Mouse (Mus musculus): Measurements from ENCODE around the gene Ptpn11. TPM values are rescaled to one million over a fixed set of nuclear protein-coding genes. Genes with fewer than 3 reads are reported as not detected.
"Not testable (repeated sequence)": the region's sequence is repeated elsewhere in the genome, so short reads cannot be mapped to it uniquely, and the experiment has no call there.

Ptpn11 gene
- polyA plus RNA-seq (2016; fragmentation: Nextera tagmentation; extraction: Ambion mirVana) = 25.0 and 25.4 TPM in 2 replicates

DNA sequence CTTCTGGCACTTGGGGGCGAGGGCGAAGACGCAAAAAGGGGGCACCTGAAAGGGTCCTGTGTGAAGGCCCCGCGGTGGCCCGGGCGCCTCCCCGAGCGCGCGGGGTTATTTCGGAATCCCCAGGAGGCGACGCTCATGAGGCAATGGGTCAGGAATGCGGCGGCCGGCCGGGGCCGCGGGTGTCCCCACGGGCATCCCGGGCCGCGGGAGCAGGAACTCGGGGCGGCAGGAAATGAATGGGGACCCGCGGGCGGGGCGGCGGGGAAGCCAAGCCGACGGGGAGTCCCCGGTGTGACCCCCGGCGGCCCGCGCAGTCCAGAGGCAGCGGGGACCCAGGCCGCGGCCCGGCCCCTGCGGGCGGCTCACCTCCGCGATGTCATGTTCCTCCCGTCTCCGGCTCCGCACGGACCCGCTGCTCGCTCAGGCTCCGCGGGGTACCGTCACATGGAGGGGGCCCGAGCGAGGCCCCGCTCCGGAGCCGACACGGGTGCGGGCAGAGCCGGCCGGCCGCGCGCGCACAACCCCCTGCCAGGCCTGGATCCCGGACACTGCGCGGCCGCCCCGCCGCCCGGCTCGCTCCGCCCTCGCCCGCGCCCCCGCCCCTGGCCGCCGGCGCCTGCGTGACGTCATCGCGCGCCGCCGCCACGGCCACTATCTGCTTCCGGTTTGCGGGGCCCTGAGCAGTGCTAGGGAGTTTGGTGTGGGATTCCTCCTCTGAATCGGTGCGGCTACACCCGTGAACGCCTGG lies at the start of gene Ptpn11:
Gene Ptpn11, minus strand, starts transcription at position 562 of the 748 bp plus-strand sequence.
- Histone ChIP-seq H3K36me3 (replicated peaks) (peaks cover 4% of the 10 kb centered on the region; the same call in 1 of the 2 replicates), H3K27me3 (replicated peaks; ENCODE audit: low read depth, poor library complexity, severe bottlenecking) (no peaks in the 10 kb centered on the region), H3K9me3 (no peaks in the 10 kb centered on the region), H3K4me3 (peak within 1 kb of the TSS; percentile 97), H3K27ac (replicated peaks) (peak within 1 kb of the TSS; percentile 96), H3K4me1 (peaks cover 38% of the 10 kb centered on the region)
- peak; percentile 92 for DNase-seq (ENCODE audit: low spot score)
- WGBS = under 1% methylated on average over 98 of the region's 98 CpGs

- no peaks in the 10 kb centered on the region for H3K4me1 ChIP-seq
- WGBS = 86% methylated on average over 5 of the region's 5 CpGs
- no peak overlapping the region for H3K27ac ChIP-seq (replicated peaks)
- H3K9me3 ChIP-seq = no peaks in the 10 kb centered on the region
- DNase-seq (ENCODE audit: low spot score) = no peak
- no peak overlapping the region for H3K4me3 ChIP-seq
- no peaks in the 10 kb centered on the region for H3K27me3 ChIP-seq (replicated peaks; ENCODE audit: low read depth, poor library complexity, severe bottlenecking)
- H3K36me3 ChIP-seq (replicated peaks) = peaks cover 4% of the 10 kb centered on the region; the same call in 1 of the 2 replicates
Measured at GRCm38 (mm10) chr5:121239846-121240245, 48.6 kb upstream of the Ptpn11 start.

DNA sequence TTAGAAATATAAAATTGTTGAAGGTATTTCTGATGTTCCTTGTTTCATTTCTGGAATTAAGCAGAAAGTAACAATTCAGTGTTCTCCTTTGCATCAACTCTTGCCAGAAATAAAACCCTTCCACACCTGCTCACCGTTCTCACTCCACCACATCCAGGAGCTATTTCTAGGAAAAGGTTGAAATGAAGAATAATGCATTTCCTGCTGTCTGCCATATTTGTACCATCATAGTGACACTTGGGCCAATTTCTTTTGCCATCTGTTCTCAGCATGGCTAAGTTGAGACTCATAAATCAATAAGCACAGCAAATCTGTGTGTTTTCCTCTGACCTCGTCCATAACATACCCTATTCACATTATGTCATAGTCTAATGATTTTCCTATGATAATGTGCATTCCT lies 47.0 kb upstream of the Ptpn11 start:
- WGBS = 89% methylated on average over 2 of the region's 2 CpGs
- no peaks in the 10 kb centered on the region for H3K9me3 ChIP-seq
- no peak overlapping the region for H3K4me3 ChIP-seq
- no peaks in the 10 kb centered on the region for H3K27me3 ChIP-seq (replicated peaks; ENCODE audit: low read depth, poor library complexity, severe bottlenecking)
- DNase-seq (ENCODE audit: low spot score) = no peak
- H3K36me3 ChIP-seq (replicated peaks) = peaks cover 4% of the 10 kb centered on the region; the same call in 1 of the 2 replicates
- H3K4me1 ChIP-seq = no peaks in the 10 kb centered on the region
- H3K27ac ChIP-seq (replicated peaks) = no peak overlapping the region

GRCm38 (mm10) chr5:121236171-121236570 lies 45.0 kb upstream of the Ptpn11 start:
- no peak overlapping the region for H3K4me3 ChIP-seq

DNA sequence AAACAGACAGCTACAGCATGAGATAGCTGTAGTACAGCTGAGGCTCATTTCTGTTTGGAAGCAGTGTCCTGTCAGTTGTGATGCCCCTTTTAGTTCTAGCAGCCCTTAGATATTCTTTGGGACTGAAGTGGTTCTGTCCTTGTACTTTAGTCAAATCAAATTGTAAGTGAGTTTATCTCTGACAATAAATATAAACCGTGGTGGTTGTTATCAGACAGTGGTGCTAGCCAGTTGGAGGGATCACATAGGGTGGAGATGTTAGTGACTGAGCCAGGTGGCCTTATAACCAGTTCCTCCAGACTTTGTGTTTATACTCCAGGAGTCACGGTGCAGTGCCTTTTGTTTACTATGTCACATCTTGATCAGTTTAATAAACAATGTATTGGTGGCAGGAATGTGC lies 42.5 kb upstream of the Ptpn11 start:
- Histone ChIP-seq H3K4me3 (no peak overlapping the region), H3K9me3 (no peaks in the 10 kb centered on the region), H3K36me3 (replicated peaks) (peaks cover 8% of the 10 kb centered on the region; the same call in 1 of the 2 replicates), H3K4me1 (no peaks in the 10 kb centered on the region), H3K27ac (replicated peaks) (no peak overlapping the region), H3K27me3 (replicated peaks; ENCODE audit: low read depth, poor library complexity, severe bottlenecking) (no peaks in the 10 kb centered on the region)
- 86% methylated on average over 2 of the region's 2 CpGs for WGBS
- DNase-seq (ENCODE audit: low spot score) = no peak

More at GRCm38 (mm10) chr5:121236171-121236570, 45.0 kb upstream of the Ptpn11 start:
- no peak overlapping the region for H3K27ac ChIP-seq (replicated peaks)
- WGBS = 81% methylated on average over 5 of the region's 5 CpGs
- H3K9me3 ChIP-seq = no peaks in the 10 kb centered on the region
- H3K27me3 ChIP-seq (replicated peaks; ENCODE audit: low read depth, poor library complexity, severe bottlenecking) = no peaks in the 10 kb centered on the region
- peaks cover 4% of the 10 kb centered on the region; the same call in 1 of the 2 replicates for H3K36me3 ChIP-seq (replicated peaks)
- DNase-seq (ENCODE audit: low spot score) = no peak
- H3K4me1 ChIP-seq = no peaks in the 10 kb centered on the region

DNA sequence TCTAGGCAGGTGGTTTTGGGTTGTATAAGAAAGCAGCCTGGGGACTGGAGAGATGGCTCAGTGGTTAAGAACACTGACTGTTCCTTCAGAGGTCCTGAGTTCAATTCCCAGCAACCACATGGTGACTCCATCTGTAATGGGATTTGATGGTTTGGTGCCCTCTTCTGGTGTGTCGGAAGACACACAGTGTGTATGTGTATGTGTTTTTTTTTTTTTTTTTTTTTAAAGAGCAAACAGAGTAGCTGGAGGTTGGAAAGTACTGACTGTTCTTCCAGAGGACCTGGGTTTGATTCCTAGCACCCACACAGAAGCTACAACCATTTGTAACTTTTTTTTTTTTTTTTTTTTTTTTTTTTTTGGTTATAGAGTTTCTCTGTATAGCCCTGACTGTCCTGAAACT lies 41.6 kb upstream of the Ptpn11 start:
- Histone ChIP-seq H3K4me1 (no peaks in the 10 kb centered on the region), H3K9me3 (no peaks in the 10 kb centered on the region), H3K27me3 (replicated peaks; ENCODE audit: low read depth, poor library complexity, severe bottlenecking) (no peaks in the 10 kb centered on the region), H3K27ac (replicated peaks) (no peak overlapping the region), H3K36me3 (replicated peaks) (peaks cover 8% of the 10 kb centered on the region; the same call in 1 of the 2 replicates), H3K4me3 (no peak overlapping the region)
- DNase-seq (ENCODE audit: low spot score) = no peak
- WGBS = 97% methylated on average over 1 of the region's 1 CpGs

DNA sequence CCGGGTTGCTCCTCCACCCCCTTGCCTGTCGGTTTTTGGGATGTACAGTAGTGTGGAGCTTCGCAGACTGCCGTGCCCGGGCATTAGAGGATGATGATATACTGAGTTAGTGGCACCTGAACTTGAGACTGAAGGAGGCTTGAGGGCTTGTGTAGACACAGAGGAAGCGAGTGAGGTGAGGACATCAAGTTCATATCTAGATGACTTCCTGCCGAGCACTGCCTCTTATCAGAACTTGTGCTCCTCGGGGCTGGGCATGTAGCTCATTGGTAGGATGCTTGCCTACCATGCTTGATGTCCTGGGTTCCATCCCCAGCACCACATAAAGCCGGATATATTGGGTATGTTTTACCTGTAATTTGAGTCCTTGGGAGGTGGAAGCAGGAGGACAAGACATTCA lies 39.6 kb upstream of the Ptpn11 start:
- no peaks in the 10 kb centered on the region for H3K27me3 ChIP-seq (replicated peaks; ENCODE audit: low read depth, poor library complexity, severe bottlenecking)
- no peaks in the 10 kb centered on the region for H3K9me3 ChIP-seq
- no peak overlapping the region for H3K4me3 ChIP-seq
- H3K36me3 ChIP-seq (replicated peaks) = peaks cover 8% of the 10 kb centered on the region; the same call in 1 of the 2 replicates
- no peaks in the 10 kb centered on the region for H3K4me1 ChIP-seq
- DNase-seq (ENCODE audit: low spot score) = no peak
- H3K27ac ChIP-seq (replicated peaks) = no peak overlapping the region
- WGBS = 91% methylated on average over 9 of the region's 9 CpGs

DNA sequence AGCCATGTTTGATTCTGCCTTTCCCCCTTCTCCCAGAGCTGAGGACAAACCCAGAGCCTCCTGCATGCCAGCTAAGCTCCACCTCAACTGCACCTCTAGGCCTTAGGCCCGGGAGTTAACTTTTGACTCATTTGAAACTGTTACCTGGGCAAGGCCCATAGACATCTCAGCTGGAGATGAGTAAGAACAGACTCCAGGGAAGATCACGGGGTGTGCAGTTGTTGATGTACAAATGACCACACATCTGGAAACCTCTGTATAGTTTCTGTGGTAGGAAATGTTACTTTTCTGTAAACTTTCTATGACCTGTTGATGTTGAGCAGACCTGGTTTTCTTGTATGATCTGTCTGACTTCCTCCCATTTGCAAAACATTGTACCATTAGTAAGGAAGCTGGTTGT lies 38.0 kb upstream of the Ptpn11 start:
- H3K9me3 ChIP-seq = no peaks in the 10 kb centered on the region
- no peaks in the 10 kb centered on the region for H3K4me1 ChIP-seq
- no peaks in the 10 kb centered on the region for H3K27me3 ChIP-seq (replicated peaks; ENCODE audit: low read depth, poor library complexity, severe bottlenecking)
- peaks cover 4% of the 10 kb centered on the region; the same call in 1 of the 2 replicates for H3K36me3 ChIP-seq (replicated peaks)
- no peak overlapping the region for H3K4me3 ChIP-seq
- WGBS = 89% methylated on average over 2 of the region's 2 CpGs
- DNase-seq (ENCODE audit: low spot score) = no peak
- no peak overlapping the region for H3K27ac ChIP-seq (replicated peaks)

GRCm38 (mm10) chr5:121227330-121227729 lies 36.1 kb upstream of the Ptpn11 start:
- 90% methylated on average over 1 of the region's 1 CpGs for WGBS
- H3K27ac ChIP-seq (replicated peaks); H3K4me1 ChIP-seq; H3K9me3 ChIP-seq; H3K4me3 ChIP-seq; DNase-seq (ENCODE audit: low spot score); H3K27me3 ChIP-seq (replicated peaks; ENCODE audit: low read depth, poor library complexity, severe bottlenecking); H3K36me3 ChIP-seq (replicated peaks): not testable (repeated sequence)

DNA sequence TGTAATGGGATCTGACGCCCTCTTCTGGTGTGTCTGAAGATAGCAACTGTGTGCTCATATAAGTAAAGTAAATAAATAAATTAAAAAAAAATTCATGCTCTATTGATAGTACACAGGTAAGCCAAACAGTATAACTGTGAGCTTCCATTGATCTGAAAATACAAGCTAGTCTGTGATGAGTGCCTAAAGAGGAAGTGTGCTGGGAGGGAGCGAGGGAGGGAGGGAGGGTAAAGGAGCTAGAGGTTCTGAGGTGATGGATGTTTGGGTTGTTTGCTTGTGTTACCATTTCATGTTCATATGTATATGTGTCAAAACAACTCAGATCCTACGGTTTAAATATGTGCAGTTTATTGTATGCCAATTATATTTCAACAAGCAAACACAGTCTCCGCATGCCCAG lies 35.6 kb upstream of the Ptpn11 start:
- H3K27ac ChIP-seq (replicated peaks) = no peak overlapping the region
- 0 out of 2 replicates have a peak, but pooled peaks cover 4% of the 10 kb centered on the region for H3K36me3 ChIP-seq (replicated peaks)
- 86% methylated on average over 4 of the region's 4 CpGs for WGBS
- H3K9me3 ChIP-seq = no peaks in the 10 kb centered on the region
- no peaks in the 10 kb centered on the region for H3K27me3 ChIP-seq (replicated peaks; ENCODE audit: low read depth, poor library complexity, severe bottlenecking)
- no peak for DNase-seq (ENCODE audit: low spot score)
- H3K4me3 ChIP-seq = no peak overlapping the region
- H3K4me1 ChIP-seq = peaks cover under 1% of the 10 kb centered on the region; the same call in 1 of the 2 replicates

- Histone ChIP-seq H3K9me3 (no peaks in the 10 kb centered on the region), H3K36me3 (replicated peaks) (0 out of 2 replicates have a peak, but pooled peaks cover 4% of the 10 kb centered on the region), H3K4me1 (peaks cover 4% of the 10 kb centered on the region), H3K4me3 (no peak overlapping the region), H3K27me3 (replicated peaks; ENCODE audit: low read depth, poor library complexity, severe bottlenecking) (no peaks in the 10 kb centered on the region), H3K27ac (replicated peaks) (no peak overlapping the region)
- no peak for DNase-seq (ENCODE audit: low spot score)
- 87% methylated on average over 3 of the region's 3 CpGs for WGBS
Measured at GRCm38 (mm10) chr5:121226406-121226805, 35.2 kb upstream of the Ptpn11 start.

- Histone ChIP-seq H3K27ac (replicated peaks) (no peak overlapping the region), H3K9me3 (no peaks in the 10 kb centered on the region), H3K4me3 (no peak overlapping the region), H3K27me3 (replicated peaks; ENCODE audit: low read depth, poor library complexity, severe bottlenecking) (no peaks in the 10 kb centered on the region), H3K36me3 (replicated peaks) (0 out of 2 replicates have a peak, but pooled peaks cover 4% of the 10 kb centered on the region), H3K4me1 (peaks cover 10% of the 10 kb centered on the region)
- DNase-seq (ENCODE audit: low spot score) = no peak
- 92% methylated on average over 2 of the region's 2 CpGs for WGBS
Measured at GRCm38 (mm10) chr5:121225854-121226253, 34.7 kb upstream of the Ptpn11 start.

GRCm38 (mm10) chr5:121224856-121225255 lies 33.7 kb upstream of the Ptpn11 start:
- H3K9me3 ChIP-seq = no peaks in the 10 kb centered on the region
- H3K27ac ChIP-seq (replicated peaks) = no peak overlapping the region
- no peak overlapping the region for H3K4me3 ChIP-seq
- 93% methylated on average over 3 of the region's 3 CpGs for WGBS
- peaks cover 12% of the 10 kb centered on the region for H3K4me1 ChIP-seq
- no peaks in the 10 kb centered on the region for H3K27me3 ChIP-seq (replicated peaks; ENCODE audit: low read depth, poor library complexity, severe bottlenecking)
- DNase-seq (ENCODE audit: low spot score) = no peak
- 0 out of 2 replicates have a peak, but pooled peaks cover 1% of the 10 kb centered on the region for H3K36me3 ChIP-seq (replicated peaks)

Measured in embryonic facial prominence, embryonic 10.5 days (tissue).